Mouse (Mus musculus) activated CD4-positive, CD25-positive, alpha-beta regulatory T cell, adult 4 months (primary cell): Measurements from ENCODE around the gene Gcn1l1. TPM values are rescaled to one million over a fixed set of nuclear protein-coding genes. Genes with fewer than 3 reads are reported as not detected.

ENCODE experiments used
- ATAC-seq: one replicate; pipeline ENCODE4 v1.8.0; 2017
- polyA plus RNA-seq, 2 experiments: library from polyadenylated mRNA; unstranded; fragments of 100-300 nt; shearing (Covaris generic); gene quantifications; one replicate each; pipeline ENCODE4 v1.2.1; 2017

Gene Gcn1l1
- polyA plus RNA-seq, 2 experiments from 2014 or later, result 22.2 to 30.6 TPM

DNA sequence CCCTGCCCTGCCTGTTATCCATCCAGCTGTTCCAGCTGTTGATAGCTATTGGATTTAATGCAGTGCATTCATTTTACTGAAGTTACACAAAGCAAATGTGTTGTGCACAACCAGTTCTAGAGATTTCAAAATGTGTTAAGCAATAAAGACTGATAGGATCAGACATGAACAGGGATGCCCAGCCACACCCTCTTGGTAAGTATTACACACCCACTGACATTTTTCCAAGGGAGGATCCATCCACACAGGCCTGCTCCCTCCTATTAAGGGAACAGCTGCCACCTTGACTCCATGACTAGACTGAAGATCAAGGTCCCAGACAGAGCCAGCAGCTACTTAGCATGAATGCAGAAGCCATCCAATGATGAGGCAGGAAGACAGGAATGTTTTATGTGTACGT lies 92.2 kb downstream of the Gcn1l1 start:
- no peak for ATAC-seq

DNA sequence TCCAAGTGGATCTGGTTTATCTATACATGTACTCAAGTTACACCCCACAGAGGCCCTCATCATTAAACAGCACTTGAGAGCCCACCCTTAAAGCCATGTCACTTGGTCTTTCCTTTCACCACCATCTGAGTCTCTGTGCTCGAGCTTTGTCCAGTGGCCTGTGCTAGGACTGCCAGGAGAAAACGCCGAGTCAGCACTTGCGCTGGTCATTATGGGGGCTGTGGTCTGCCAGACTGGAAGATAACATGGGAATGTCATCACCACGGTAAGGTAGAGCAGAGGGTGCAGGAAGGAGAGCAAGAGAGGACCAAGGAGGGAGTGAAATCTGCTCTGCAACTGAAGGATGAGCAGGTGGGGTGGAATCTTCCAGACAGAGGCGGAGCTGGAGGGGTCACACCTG lies 93.3 kb downstream of the Gcn1l1 start:
- ATAC-seq, result no peak

DNA sequence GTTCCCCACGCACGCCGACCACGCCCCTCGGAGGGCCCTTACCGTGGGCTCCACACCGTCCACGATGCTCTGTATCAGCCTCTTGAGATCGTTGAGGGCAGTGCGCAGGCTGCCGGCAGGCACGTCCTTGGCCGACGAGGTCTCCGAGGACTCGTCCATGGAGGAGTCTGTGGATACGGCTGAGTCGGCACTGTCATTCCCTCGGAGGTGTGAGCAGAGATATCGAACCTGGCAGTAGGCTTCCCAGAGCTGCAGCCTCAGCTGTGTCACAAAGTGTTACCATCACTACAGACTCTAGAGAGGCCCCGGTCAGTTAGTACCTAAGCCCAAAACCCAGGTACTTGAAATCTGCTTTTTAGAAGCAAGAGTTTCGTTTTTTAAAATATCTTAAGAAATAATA lies 97.6 kb downstream of the Gcn1l1 start:
- ATAC-seq, result no peak

DNA sequence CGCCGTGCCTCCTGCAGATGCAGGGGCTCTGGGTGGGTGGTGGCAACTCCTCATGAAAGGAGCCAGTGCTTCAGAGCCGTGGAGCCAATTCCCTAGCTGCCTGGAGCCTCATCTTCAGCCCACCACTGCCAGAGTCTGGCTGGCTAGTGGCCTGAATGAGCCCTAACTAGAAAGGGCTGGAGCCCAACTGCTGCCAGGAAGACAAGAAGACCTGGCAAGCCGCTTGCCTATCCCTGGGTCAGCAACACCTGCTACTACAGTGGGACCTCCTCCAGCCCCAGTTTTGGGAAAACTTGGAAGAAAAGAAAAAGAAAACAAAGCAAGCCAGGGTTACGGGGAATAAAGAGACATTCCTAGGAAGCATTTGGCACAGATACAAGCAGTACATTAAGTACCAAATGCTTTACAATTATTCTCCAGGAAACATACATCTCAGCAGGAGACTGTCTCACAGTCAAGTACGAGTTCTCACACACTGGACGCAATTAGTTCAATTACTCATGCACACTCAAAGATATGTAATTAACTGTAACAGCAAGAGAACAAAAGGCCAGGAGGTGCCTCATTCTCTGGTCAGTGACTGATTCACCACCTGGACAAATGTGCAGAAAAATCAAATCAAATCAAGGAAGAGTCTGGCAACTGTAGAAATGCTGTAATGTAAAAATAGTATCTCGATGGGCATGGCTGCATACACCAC lies 101.5 kb downstream of the Gcn1l1 start:
- no peak for ATAC-seq

DNA sequence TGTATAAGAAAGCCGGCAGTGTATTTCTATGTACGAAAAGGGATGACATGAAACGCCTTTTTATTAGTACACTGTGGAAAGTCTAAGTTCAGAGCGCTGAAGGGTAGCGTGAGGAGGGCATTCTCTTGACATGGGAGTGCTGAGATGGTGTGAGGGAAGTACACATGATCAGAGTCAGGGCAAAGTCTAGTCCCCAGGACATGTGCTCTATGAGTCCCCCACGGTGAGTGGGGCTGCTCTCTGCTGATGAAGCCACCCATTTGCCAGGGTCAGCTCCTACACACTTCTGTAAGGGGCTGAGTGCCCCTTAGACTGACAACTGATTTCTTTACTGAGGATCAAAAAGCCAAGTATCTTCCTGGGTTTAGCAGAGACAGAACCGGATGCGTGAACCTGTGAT lies 102.2 kb downstream of the Gcn1l1 start:
- ATAC-seq, result no peak

GRCm38 (mm10) chr5:115667894-115668293 lies 102.8 kb downstream of the Gcn1l1 start:
- ATAC-seq, result no peak

GRCm38 (mm10) chr5:115668986-115669385 lies 103.9 kb downstream of the Gcn1l1 start:
- ATAC-seq, result no peak

DNA sequence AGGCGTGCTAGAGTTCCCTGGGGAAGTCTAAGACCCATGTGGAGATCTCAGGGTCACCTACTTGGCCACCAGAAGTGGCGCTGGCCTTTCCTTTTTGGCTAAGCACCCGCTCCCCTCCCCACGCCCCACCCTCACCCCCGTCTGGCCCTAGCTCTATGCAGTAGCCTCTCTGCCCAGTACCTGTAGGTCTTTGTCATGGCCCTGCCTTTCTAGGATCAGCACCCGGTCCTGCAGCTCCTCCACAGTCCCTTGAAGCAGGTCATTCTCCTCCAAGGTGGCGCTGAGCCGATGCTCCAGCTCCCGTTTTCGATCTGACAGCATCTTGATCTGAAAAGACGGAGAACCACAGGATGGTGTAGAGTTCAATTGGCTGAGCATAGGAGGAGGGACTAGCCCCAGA lies 104.9 kb downstream of the Gcn1l1 start:
- no peak for ATAC-seq

DNA sequence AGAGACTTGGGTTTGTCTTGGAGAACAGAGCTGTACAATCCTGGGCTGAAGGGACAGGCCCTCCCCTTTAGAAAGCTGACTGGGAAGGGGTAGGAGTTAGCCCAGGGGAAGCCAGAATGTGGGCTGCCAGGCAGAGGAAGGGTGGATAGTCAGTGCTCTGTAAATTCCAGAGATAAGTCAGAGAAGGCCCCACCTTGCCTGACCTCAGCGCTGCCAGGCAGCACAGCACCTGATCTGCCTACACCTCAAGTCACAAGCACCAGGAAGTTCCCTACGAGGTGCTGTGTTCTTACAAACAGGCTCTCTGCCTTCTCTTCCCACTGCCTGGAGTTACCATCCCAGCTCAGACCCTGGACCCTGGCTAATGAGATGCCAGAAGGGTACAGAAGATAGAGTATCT lies 105.4 kb downstream of the Gcn1l1 start:
- no peak for ATAC-seq

GRCm38 (mm10) chr5:115671846-115672245 lies 106.8 kb downstream of the Gcn1l1 start:
- no peak for ATAC-seq

Other genes starting within 250 kb of the Gcn1l1 start
- gene Srsf9, start 238.1 kb upstream of the Gcn1l1 start, polyA plus RNA-seq, result 10 to 100 TPM; 17.9 to 23.8 TPM
- gene Gatc, start 224.1 kb upstream of the Gcn1l1 start, polyA plus RNA-seq, result 10 to 100 TPM; 11.3 to 12.0 TPM
- 10 to 100 TPM; 42.3 to 45.6 TPM for gene Triap1, start 224.0 kb upstream of the Gcn1l1 start, polyA plus RNA-seq
- 100 to 1,000 TPM; 589 to 624 TPM for gene Cox6a1, start 216.3 kb upstream of the Gcn1l1 start, polyA plus RNA-seq
- not detected for gene Msi1, start 135.7 kb upstream of the Gcn1l1 start, polyA plus RNA-seq
- gene Pla2g1b, start 99.0 kb upstream of the Gcn1l1 start, polyA plus RNA-seq, result not detected
- gene Sirt4, start 80.5 kb upstream of the Gcn1l1 start, polyA plus RNA-seq, result 10 to 100 TPM; 10.4 to 14.9 TPM
- gene Pxn, start 58.6 kb upstream of the Gcn1l1 start, polyA plus RNA-seq, result 10 to 100 TPM; 14.5 to 21.0 TPM
- 1,000 to 10,000 TPM; 4,414 to 4,537 TPM for gene Rplp0, start 5.8 kb upstream of the Gcn1l1 start, polyA plus RNA-seq
- 1 to 10 TPM; 8.0 to 8.5 TPM for gene Rab35, start 66.7 kb downstream of the Gcn1l1 start, polyA plus RNA-seq
- gene Bicdl1, start 166.4 kb downstream of the Gcn1l1 start, polyA plus RNA-seq, result 10 to 100 TPM; 11.5 to 13.5 TPM